Mouse (Mus musculus): ENCODE measurements around the gene Slc25a40. TPM values are rescaled to one million over a fixed set of nuclear protein-coding genes. Genes with fewer than 3 reads are reported as not detected.

The Slc25a40 gene
- polyA plus RNA-seq (2014; fragmentation: Illumina TruSeq; extraction: RNeasy Lipid Tissue Mini Kit (QIAGEN cat#74804); ENCODE audit: low replicate concordance), result 27.5 TPM

DNA sequence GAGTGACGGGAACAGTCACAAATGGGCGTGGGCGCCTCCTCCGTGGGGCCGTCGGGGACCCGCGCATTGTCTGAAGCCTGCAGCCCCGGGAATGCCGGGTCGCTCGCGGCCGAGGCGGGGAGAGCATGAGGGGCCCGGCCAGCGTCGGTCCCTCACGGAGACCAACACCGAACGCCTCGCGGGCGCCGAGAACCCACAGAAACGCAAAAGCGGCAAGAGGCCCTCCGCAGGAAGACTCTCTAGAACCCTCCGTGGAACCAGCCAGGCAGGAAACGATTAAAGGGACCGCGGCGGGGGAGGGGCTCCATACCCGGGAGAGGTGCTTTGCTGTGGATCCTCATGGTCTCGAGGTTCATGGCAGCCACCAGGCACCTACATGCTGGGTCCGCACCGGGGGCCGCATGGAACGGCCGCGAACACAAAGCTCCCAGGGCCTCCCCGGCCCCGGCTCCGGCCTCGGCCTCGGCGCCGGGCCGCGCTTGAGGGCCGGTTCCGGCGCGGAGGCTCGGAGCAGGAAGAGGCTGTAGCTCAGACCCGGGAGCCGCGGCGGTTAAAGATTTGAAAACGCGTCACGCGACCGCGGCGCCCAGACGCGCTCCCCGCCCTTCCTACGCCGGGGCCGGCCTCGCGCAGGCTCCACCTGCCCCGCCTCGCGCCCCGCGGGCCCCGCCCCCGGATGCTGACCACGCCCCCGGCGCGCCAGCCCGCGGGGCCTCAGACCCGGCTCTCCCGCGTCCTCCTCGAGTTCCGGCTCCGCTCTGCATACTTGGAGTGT lies at the start of gene Slc25a40, which contains the start of gene Dbf4:
Gene Slc25a40, plus strand, starts transcription at position 694 of the 775 bp plus-strand sequence.
Gene Dbf4, minus strand, starts transcription at position 560 of the 775 bp plus-strand sequence.

Other genes with a start within 250 kb of the Slc25a40 start
- 2.2 TPM for gene Adam22, start 54.7 kb upstream of the Slc25a40 start, polyA plus RNA-seq (2014; fragmentation: Illumina TruSeq; extraction: RNeasy Lipid Tissue Mini Kit (QIAGEN cat#74804); ENCODE audit: low replicate concordance)
- gene Dbf4, start 134 bp upstream of the Slc25a40 start, polyA plus RNA-seq (2014; fragmentation: Illumina TruSeq; extraction: RNeasy Lipid Tissue Mini Kit (QIAGEN cat#74804); ENCODE audit: low replicate concordance), result 37.3 TPM
- 24.7 TPM for gene Rundc3b, start 200.1 kb downstream of the Slc25a40 start, polyA plus RNA-seq (2014; fragmentation: Illumina TruSeq; extraction: RNeasy Lipid Tissue Mini Kit (QIAGEN cat#74804); ENCODE audit: low replicate concordance)
- gene Abcb1a, start 237.2 kb downstream of the Slc25a40 start, polyA plus RNA-seq (2014; fragmentation: Illumina TruSeq; extraction: RNeasy Lipid Tissue Mini Kit (QIAGEN cat#74804); ENCODE audit: low replicate concordance), result 160 TPM

Measured in small intestine, adult 10 weeks (tissue).